Mouse (Mus musculus) cerebellum, postnatal 36 days (tissue): ENCODE data around the gene Camta1.

Experiments
- DNase-seq, 2 experiments: peaks; one replicate each; pipeline ENCODE4 v3.0.0; 2021 to 2022; ENCODE audit warnings: mixed read lengths in 2 of 2

Gene Camta1

DNA sequence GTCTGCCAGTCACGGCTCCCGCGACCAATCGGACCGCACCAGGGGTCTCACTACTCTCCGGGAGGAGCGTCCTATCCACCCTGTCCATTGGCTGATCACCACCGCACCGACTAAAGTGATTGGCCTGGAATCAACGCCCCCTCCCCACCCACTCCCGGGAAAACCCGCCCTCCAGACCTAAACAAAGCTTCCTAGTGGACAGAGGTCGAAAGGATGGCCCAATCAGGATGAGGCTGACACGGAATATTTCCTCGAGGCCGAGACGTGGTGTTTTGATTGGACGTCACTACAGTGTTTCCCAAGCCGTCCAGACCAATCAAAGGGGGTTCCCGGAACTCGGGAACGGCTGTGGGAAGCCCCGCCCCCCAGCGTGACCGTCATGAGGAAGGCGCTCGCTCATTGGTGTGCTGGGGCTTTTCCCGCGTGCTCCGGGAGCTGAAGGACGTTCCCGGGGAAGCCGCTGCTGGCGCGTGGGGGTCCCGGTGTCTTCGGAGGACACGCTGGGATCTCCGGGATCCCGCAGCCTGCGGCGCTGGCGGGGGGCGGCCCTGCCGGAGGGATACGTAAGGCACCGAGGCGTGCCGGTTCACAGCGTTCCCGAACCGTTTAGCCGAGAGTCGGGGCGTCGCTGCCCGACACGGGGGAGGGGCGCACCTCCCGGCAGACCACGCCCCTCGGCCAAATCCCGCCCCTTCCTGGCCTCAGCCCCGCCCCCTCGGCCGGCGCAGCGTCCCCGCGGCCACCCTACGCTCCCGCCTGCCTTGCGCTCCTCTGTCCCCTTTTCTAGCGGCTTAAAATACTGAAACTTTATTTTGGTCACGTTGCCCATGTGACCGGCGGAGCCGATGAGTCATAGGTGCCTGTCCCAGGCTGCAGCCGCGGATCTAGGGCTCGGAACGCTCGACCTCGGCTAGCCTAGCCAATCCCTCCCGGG is at the start of gene Camta1:
Camta1 (minus strand) TSS at position 71 of the 934 bp plus-strand sequence.
- DNase-seq = peak; percentile 100

DNA sequence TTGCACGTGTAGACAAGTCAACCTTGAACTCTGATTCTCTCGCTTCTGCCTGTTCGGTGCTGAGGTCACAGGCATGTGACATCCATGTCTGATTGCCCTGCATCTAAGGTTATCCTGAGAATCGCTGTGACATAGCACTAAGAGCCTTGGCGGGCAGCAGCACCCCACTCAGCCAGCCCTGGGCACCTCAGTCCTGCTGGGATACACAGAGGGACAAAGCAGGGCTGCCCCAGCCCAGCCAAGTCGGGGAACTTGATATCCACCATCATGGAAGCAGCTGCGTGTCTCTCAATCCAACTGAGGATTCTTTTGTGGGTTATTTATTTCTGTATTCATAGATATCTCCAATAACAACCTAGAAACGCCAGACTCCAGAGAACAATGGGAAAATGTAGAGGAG is 47.1 kb upstream of the Camta1 start:
- DNase-seq = no peak

DNA sequence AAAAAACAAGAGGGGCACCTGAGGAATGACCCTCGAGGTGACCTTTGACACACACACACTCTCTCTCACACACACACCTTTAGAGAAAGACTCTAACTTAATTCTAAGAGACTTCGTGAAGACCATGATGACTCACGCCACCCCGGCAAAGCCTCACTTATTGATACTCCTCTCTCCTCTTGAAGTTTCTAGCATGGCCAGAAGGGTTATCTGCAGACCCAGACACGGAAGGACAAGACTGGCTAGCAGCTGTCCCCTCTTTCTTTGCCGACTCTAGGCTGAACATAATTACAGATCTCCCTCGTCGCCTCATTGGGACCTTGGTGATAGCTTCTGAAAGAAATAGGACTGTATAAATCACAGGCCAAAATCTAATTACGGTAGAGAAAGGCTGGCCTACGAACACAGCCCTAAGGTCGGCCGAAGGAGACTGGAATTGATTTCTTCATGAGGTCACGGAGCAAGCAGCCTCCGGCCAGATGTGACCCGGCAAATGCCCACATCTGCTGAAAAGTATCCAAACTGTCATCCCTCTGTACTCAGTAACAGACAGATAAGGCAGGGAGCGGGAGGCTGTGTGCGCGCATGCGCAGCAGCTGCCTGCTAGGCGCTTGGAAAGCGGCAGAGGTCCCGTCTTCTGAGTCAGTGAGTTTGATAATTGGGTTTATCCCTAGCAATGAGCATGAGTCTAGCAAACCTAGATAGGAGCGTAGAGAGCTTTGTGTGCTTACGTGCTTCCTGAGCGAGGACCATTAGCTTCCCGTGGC is 46.1 kb upstream of the Camta1 start:
- DNase-seq = no peak

DNA sequence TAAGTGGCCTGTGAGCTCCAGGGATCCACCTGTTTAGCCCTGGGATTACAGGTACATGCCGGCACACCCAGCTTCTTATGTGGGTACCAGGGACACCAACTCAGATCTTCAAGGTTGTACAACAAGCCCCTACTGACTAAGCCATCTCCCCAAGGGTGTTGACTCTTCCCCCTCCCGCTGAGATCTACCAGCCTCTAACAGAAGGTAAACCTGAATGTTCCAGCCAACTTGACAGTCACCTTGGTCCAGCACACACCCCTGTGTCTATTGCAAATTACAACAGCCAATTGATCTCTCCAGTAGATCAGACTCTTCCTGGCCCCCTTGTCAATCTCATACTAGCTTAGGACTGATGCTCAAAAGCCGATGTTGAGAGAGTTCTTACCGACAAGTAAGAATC is 43.9 kb upstream of the Camta1 start:
- DNase-seq = no peak

DNA sequence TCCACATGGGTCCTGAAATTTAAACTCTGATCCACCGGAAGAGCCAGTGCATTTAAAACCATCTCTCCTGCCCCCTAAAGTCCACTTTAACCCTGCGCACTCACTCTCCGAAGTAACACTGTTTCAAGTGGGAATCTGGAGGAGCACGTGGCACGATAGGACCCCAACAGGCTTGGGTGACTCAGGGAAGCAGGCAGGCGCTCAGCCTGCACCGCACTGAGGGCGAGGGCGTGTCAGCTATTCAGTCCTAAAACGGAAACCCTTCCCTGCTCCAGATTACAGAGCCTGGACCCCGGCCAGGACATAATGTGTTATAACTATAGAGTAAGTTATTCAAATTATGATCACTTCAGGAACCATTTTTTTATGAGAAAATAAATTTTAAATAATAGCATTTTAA is 42.4 kb upstream of the Camta1 start:
- DNase-seq = no peak

DNA sequence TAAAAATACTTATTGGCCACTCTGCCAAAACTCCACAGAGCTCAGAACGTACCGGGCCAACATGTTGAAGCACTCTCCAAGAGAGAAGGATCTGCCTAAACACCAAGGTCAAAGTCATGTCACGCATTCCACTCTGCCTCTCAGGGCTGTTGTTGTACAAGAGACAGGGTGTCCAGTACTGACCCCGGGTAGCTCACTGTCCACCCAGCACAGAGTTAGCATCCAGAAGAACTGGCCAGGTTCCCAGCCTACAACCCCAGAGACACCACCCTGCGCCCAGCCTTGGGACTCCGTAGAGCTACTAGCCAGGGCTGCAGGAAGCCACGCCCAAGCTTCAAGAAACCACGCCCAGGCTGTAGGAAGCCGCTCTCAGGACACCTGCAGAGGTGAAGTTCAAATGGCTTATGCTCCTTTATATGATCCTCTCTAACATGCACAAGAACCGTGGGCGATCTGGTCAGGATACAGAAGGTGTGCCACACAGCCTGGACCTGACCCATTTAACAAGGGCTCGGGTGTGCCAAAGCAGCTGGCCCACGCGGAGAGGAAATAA is 41.1 kb upstream of the Camta1 start:
- DNase-seq = peak; percentile 53 to 64

DNA sequence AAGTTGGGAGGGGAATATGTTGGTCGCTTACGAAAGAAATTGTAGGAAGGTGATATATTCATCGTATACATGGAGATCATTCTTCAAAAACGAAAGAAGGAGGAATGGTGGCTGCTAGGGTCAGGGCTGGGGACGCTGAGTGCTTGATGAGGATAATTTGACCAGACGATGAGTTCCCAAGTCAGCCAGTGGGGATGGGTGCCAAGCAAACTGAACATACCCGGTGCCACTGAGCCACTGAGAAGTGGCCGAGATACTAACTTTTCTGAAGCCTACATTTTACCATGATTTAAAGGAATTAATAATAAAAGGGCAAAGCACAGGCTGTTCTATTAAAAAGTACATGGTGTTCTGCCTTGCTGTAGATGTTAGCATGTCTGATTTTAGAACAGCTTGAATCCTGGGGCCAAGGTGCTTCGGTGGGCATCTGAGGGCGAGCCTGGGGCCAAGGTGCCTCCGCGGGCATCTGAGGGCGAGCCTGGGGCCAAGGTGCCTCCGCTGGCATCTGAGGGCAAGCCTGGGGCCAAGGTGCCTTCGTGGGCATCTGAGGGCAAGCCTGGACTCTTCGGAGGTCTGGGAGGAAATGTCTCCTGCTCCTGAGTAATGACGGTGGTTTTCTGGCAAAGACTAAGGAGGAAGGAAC is 40.5 kb upstream of the Camta1 start:
- DNase-seq = peak in 1 of 2 experiments; percentile 30

DNA sequence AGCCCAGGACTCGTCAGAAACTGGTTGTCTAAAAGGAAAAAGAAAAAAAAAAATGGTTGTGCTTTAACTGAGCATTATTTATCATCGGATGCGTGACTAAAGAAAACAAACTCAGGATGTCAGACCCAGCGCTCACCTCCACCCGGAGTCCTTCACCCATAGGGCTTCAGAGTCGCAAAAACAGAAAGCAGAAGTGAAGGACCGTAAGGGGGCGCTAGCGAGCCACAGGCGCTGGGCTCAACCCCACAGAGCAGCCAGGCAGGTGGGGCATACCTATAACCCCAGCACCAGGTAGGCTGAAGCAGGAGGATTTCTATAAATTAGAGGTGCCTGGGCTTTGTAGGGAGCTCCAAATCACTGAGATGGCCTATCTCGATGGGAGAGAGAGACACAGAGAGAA is 39.7 kb upstream of the Camta1 start:
- DNase-seq = peak in 1 of 2 experiments; percentile 20

DNA sequence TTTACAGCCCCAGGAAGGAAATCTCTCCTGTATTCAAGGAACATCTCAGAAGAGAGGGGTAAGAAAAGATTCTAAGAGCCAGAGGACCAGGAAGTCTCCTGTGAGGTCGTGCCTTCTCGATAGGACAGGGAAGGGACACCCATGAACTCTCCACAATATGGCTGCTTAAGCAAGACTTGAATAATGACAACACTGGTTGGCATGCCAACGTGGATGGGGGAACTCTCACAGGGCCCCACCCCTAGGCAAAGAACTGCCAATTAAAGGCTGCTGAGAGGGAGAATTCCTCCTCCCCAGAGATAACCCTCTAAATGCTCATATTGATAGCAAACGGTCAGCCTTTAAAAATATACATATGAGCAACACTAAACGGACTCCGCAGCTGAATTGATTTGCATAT is 39.1 kb upstream of the Camta1 start:
- DNase-seq = no peak

DNA sequence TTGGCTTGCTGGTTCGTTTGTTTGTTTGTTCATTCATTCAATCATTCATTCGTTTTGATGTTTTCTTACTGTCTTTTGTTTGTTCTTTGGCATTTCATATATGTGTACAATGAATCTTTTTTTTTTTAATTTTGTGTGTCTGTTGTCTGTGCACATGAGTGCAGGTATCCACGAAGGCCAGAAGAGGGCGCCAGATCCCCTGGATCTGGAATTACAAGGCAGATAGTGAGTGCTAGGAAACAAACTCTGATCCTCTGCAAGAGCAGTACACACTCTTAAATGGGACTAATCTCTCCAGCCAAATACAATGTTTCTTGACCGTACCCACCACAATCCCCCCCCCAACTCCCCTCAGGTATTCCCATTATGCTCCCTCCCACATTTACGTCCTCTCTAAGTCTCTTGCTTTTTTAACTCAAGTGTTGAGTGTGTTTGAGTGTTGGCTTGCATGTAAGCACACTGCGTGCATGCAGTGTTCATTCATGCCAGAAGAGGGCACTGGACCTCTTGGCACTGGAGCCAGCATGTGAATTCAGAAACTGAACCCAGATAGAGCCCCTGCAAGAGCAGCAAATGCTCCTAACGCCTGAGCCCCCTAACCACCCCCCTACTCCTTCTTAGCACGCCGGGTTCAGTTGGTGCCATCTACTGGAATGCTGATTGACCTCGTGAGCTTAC is 38.2 kb upstream of the Camta1 start:
- no peak for DNase-seq

DNA sequence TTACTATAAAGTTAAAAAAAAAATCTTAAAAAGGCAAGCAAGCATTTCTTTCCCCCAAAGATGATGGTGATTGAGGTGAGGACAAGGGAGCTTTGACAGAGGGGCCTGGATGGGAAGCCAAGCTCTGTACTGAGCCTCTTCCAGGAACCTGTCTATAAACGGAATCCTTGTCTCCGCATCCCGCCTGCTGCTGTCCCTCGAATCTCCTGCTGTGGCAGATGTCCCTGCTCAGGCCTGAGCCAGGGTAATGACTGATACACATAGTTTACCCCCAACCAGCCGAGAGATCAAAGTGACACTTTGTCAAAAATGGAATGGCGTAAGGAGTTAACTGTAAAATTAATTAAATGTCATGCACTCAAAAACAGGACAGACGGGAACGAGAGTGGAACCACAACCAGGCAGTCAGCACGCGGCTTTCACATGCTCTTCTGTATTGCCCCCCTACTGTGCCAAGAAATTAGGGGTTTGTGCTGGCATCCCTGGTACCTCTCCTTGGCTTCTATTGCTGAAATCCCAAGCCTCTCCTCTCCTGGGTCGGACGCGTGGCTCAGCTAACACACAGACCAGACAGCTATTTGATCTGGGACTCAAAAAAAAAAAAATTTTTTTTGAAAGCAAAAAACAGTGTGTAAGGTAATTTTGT is 37.0 kb upstream of the Camta1 start:
- no peak for DNase-seq

DNA sequence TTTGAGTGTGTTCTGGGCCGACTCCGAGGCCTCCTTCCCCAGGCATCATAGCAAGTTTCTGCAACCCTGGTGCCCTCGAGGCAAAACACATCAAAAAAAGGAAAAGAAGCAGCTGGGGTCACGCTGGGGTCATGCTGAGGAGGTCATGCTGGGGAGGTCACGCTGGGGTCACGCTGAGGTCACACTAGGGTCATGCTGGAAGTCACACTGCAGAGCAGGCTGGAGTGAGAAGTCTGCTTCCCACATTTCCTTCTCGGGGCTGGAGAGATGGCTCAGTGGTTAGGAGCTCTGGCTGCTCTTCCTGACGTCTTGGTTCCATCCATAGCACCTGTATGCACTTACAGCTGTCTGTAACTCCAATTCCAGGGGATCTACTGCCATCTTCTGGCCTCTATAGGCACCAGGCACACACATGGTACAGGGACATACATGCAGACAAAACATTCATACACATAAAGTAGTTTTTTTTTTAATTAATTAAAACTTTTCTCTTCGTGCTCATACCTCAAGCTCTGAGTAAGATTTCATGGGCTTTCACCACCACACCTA is 35.5 kb upstream of the Camta1 start:
- DNase-seq = no peak

DNA sequence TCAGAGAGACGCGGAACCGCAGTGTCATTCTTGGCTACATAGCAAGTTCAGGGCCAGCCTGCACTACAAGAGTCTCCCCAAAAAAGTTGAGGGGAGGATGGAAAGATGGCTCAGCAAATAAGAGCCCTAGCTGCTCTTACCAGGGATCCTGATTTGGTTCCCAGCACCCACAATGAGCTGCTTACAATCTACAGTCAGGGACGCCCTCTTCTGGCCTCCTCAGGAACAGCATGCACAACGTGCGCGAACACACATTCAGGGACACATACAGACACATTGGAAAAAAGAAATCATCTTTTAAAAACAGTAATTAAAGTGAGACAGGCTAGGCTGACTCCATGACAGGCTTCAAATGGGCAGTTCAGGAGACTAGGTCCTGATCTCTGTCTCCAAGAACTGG is 33.9 kb upstream of the Camta1 start:
- DNase-seq = no peak

DNA sequence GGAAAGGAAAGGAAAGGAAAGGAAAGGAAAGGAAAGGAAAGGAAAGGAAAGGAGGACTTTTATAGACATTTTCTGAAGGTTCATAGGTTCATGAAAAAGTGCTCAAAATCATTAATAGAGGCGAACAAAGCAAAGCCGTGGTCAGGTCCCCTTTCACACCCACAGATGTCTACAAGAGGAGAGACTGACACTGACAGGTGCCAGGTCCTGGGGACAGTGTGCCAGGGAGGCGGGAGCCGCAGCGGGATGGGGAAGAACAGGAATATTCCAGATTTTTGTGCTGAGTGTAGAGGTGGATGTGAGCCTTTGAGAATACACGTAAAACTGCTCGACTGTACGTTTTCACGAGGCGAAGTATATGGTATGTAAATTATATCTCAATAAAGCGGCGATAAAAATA is 33.2 kb upstream of the Camta1 start:
- DNase-seq = no peak

DNA sequence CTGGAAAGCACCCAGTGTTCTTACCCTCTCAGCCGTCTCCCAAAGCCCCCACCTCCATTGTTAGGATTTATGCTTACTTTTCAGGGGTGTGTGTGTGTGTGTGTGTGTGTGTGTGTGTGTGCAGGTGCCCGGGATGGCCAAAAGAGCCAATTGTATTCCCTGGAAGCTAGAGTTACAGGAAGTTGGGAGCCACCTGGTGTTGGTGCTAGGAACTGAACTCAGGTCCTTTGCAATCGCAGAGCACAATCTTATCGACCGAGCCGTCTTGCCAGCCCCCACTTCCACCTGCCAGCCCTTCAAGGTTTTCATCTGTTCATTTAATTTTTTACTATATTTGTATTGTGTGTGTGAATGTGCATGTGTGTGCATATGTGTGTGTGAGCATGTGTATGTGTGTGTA is 31.6 kb upstream of the Camta1 start:
- DNase-seq = no peak

DNA sequence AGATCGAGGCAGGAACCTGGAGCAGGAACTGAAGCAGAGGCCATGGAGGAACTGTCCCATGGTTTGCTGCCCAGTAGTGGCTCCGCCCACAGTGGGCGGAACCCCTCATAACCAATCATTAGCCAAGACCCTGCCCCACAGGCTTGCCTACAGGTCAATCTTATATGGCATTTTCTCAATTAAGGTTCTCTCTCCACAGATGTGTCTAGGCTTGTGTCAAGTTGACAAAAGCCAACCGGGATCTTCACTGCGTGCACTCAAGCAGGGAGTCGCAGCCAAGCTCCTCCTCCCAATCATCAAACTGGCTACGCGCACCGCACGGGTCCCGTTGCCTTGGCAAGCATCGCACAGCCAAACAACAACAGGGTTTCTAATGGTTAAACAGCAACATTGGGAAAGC is 19.9 kb upstream of the Camta1 start:
- DNase-seq = no peak

DNA sequence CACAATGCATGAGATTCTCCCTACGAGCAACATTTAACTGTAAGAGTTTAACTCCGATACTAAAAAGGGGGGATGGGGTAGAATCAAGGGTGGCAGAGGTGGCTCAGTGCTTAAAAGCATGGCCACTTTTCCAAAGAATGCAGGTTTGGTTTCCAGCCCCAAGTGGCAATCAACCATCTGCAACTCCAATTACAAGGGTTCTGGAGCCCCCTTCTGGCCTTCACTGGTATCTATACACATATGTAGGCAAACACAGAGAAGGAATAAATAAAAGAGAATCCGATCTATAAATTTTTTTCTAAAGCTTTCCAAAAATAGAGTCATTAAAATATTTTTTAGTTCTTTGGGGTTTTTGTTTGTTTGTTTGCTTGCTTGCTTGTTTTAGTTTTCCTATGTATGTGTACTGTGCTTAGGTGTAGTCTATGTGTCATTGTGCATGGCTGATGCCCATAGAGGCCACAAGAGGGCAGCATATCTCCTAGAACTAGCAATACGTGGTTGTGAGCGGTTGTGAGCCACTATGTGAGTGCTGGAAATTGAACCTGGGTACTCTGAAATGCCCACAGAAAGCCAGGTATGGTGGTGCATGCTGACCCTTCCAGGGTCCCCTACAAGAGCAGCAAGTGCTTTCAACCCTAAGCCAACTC is 18.5 kb upstream of the Camta1 start:
- no peak for DNase-seq

DNA sequence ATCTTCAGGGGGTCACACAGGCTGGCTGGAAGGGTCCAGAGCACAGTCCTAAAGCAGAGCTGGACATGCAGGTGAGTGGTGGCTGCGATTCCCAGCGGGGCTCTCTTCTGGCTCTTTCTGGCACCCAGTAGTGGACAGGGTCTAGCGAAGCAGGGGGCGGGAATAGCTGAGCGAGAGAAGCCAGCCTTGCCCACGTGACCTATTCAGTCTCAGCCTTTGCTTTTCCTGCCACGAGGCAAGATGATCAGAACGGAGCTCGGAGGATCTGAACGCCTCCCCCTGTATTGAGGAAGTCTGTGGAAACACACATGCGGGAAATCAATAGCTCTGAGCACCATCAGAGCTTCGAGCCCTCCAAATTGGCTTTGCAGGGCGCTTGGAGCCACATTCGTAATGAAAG is 14.7 kb upstream of the Camta1 start:
- no peak for DNase-seq

DNA sequence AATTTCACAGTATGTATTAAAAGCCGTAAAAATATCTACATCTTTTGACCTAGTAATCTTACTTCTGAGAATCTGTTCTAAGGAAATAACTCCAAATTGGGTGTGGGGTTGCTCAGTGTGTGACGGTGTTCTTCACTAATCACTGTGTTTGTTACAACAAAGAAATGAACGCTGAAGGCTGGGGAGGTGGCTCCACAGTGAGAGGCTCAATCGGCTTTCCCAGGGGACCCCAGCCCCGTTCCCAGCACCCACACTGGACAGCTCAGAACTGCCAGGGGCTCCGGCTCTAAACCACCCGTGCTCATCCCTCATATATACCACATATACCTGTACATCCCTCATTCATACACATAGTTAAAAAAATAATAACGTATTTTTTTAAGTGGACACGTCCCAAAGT is 1.8 kb upstream of the Camta1 start:
- no peak for DNase-seq

DNA sequence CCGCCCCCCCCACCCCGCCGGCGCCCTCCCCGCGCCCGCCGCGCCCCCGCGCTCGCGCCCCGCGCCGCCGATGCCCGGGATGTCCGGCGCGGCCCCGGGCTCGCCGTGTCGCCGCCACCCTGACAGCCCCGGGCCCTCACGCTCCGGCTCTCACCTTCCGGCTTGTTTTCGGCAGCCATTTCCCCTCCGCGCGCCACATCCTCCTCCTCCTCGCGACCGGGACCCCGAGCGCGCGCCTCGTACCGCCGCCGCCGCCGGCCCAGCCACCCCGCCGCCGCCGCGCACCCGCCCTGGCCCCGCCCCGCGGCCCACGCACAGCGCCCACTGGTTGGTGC is 238 bp downstream of the Camta1 start:
- DNase-seq = no peak
